Mouse (Mus musculus) myocyte (in vitro differentiated cells): ENCODE results near the gene Gata3. TPM values are rescaled to one million over a fixed set of nuclear protein-coding genes. Genes with fewer than 3 reads are reported as not detected.
A peak's percentile ranks its signal among the peaks of the same experiment; 100 is the strongest.

Experiments used
- H3K27me3 ChIP-seq: one replicate; pipeline ENCODE4 v1.6.1; 2011; ENCODE audit not compliant: control insufficient read depth, insufficient read depth, insufficient read length
- H3K36me3 ChIP-seq: one replicate; pipeline ENCODE4 v1.6.1; 2011; ENCODE audit not compliant: control insufficient read depth, insufficient read depth
- H3K4me2 ChIP-seq: one replicate; pipeline ENCODE4 v1.6.1; 2011; ENCODE audit warnings: low read depth, control low read depth
- H3K4me3 ChIP-seq: one replicate; pipeline ENCODE4 v1.5.1; 2011; ENCODE audit warnings: mild to moderate bottlenecking, control low read depth, moderate library complexity
- H3K79me2 ChIP-seq: one replicate; pipeline ENCODE4 v1.6.1; 2011; ENCODE audit not compliant: control insufficient read depth, insufficient read depth
- H3ac ChIP-seq: one replicate; pipeline ENCODE4 v1.6.1; 2011; ENCODE audit not compliant: control insufficient read depth, insufficient read length
- CEBPB ChIP-seq: IDR thresholded peaks from 2 replicates; pipeline ENCODE4 v1.6.1; 2011; ENCODE audit warnings: mild to moderate bottlenecking, moderate library complexity; ENCODE audit not compliant: poor library complexity, insufficient read depth, severe bottlenecking
- E2F4 ChIP-seq: IDR thresholded peaks from one replicate; pipeline ENCODE4 v1.6.1; 2011; ENCODE audit warnings: mild to moderate bottlenecking, control low read depth, moderate library complexity; ENCODE audit not compliant: insufficient read depth
- MAX ChIP-seq: IDR thresholded peaks from one replicate; pipeline ENCODE4 v1.6.1; 2011; ENCODE audit warnings: low read depth, mild to moderate bottlenecking, control low read depth
- MYOD1 ChIP-seq, 3 experiments: IDR thresholded peaks; one replicate each; pipeline ENCODE4 v1.6.1; 2011; ENCODE audit warnings: control low read depth in 2 of 3, low read depth in 2 of 3, mild to moderate bottlenecking in 2 of 3, moderate library complexity in 1 of 3; ENCODE audit not compliant: insufficient read length in 2 of 3, control insufficient read depth in 1 of 3
- MYOG ChIP-seq, 3 experiments: IDR thresholded peaks; one replicate each; pipeline ENCODE4 v1.6.1; 2011; ENCODE audit warnings: control low read depth in 2 of 3, low read depth in 2 of 3, mild to moderate bottlenecking in 2 of 3; ENCODE audit not compliant: insufficient read length in 2 of 3, control insufficient read depth in 1 of 3, insufficient read depth in 1 of 3
- POLR2A ChIP-seq: IDR thresholded peaks from one replicate; pipeline ENCODE4 v1.6.1; 2011; ENCODE audit warnings: low read depth, mild to moderate bottlenecking, control low read depth, moderate library complexity; ENCODE audit not compliant: insufficient read length
- POLR2AphosphoS2 ChIP-seq: IDR thresholded peaks from one replicate; pipeline ENCODE4 v1.6.1; 2011; ENCODE audit warnings: low read depth, control low read depth; ENCODE audit not compliant: insufficient read length
- REST ChIP-seq: IDR thresholded peaks from one replicate; pipeline ENCODE4 v1.6.1; 2011; ENCODE audit warnings: mild to moderate bottlenecking, control low read depth, moderate library complexity; ENCODE audit not compliant: insufficient read depth, insufficient read length
- SRF ChIP-seq: IDR thresholded peaks from one replicate; pipeline ENCODE4 v1.6.1; 2011; ENCODE audit warnings: low read depth; ENCODE audit not compliant: control insufficient read depth, insufficient read length
- TCF12 ChIP-seq: IDR thresholded peaks from one replicate; pipeline ENCODE4 v1.6.1; 2011; ENCODE audit warnings: mild to moderate bottlenecking, control low read depth; ENCODE audit not compliant: poor library complexity, insufficient read depth, severe bottlenecking
- TCF3 ChIP-seq: IDR thresholded peaks from one replicate; pipeline ENCODE4 v1.6.1; 2011; ENCODE audit warnings: low read depth, control low read depth; ENCODE audit not compliant: insufficient read length
- USF1 ChIP-seq: IDR thresholded peaks from one replicate; pipeline ENCODE4 v1.6.1; 2011; ENCODE audit warnings: low read depth, mild to moderate bottlenecking, control low read depth, moderate library complexity
- polyA plus RNA-seq: library from polyadenylated mRNA; unstranded; fragments of >200 nt; fragmentation: generic; extraction: Trizol; gene quantifications from one replicate; pipeline ENCODE4 v1.2.1, GENCODE M21; 2012; ENCODE audit warnings: missing spikeins

The Gata3 gene
- polyA plus RNA-seq, 1 experiment, result 3.7 TPM

DNA sequence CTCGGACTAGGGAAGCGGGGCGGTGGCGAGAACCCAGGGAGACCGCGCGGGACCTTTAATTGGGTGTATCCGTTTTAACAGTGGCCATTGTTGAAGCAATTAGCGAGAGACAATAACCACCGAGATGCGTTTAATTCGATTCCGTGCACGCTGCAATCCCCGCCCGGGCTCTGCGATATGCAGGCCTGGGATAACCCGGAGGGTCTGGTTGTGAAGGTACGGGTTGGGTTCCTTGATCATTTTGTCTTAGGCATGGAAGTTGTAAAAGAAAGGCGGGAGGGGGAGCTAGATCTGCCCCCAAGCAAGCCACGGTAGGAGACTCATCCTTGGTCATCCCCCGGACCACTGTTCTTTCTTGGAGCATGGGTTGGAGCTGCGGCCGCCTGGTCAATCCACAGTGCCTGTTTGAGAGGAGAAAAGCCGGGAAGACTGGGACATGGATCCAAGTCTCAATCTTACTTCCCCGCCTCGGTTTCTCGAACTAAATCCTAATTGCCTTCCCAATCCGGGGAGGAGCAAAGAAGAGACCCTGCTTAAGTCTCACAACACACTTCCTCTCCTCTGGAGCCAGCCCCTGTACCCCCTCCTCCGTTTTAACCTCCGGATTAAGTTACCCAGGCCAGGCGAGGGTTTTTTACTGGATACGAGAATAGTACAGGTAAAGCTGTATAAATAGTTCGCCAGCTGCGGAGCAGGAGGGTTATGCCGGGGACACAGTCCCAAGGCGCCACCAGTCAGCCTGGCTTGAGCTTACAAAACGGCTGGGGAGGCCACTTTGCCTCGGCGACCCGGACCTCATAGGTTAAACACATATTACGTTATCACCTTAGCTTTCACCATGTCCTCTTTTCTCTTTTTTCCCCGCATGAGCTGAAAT lies 6.7 kb downstream of the Gata3 start:
- Histone ChIP-seq H3K27me3 (no peaks in the 10 kb centered on the region), H3K79me2 (no peaks in the 10 kb centered on the region), H3ac (no peak overlapping the region), H3K4me2 (no peak overlapping the region), H3K4me3 (no peak overlapping the region), H3K36me3 (no peaks in the 10 kb centered on the region)
- TF ChIP-seq CEBPB, result no peak

DNA sequence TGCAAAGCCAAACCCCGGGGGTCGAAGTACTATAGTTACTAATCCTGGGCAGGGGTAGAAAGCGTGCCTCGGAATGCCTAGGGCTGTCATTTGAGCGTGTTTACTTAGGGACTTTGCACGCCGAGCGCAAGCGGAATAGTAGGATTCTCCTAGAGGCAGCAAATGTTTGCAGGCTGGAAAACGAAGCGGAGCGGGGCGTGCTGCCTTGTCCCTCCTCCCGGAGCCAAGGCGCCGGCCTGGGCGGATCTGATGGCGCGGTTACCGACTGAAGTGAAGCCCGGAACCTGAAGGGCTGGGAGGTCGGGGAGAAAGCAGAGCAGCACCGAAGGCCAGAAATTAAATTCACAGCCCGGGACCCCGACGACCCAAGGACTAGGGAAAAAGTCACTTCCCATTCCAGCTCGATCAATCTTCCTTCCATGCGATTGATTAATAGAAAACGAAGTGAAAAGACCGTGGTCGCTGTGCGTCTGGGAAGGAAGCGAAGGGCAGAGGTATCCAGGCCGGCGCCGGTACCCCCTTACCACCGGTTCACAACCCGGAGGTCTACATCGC lies 7.4 kb downstream of the Gata3 start:
- Histone ChIP-seq H3K4me3 (no peak overlapping the region), H3K79me2 (no peaks in the 10 kb centered on the region), H3K4me2 (no peak overlapping the region), H3ac (no peak overlapping the region), H3K36me3 (no peaks in the 10 kb centered on the region), H3K27me3 (no peaks in the 10 kb centered on the region)
- TF ChIP-seq POLR2A, result no peak
- no peak for TF ChIP-seq USF1
- TF ChIP-seq CEBPB, result no peak
- no peak for TF ChIP-seq SRF
- no peak for TF ChIP-seq POLR2AphosphoS2
- no peak for TF ChIP-seq TCF12
- no peak for TF ChIP-seq REST
- no peak for TF ChIP-seq MYOD1 (IDR thresholded peaks at IDR 0.05; ENCODE audit: control insufficient read depth in 1 of 3, insufficient read length in 2 of 3, low read depth in 2 of 3)
- TF ChIP-seq E2F4, result no peak
- TF ChIP-seq TCF3, result no peak
- TF ChIP-seq MYOG (IDR thresholded peaks at IDR 0.05; ENCODE audit: control insufficient read depth in 1 of 3, insufficient read depth in 1 of 3, insufficient read length in 2 of 3, low read depth in 2 of 3), result no peak
- no peak for TF ChIP-seq MAX

DNA sequence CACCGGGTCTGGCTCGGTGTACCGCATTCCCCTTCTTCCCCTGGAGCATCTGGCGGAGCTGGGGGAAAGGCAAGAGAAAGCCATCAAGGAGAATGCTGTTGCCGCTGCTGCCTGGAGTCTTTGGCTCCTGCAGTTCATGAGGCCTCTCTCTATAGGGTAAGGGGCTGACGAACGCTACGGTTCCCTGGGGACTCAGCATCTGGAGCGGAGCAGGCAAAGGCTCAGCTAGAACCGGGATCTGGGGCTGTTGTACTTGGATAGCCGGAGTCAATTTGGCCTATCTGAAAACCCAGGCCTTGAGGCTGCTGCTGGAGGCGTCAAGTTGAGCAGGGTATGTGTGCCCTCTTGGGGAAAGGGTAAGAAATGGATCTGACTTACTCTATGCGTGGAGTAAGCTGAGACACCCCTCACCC lies 8.2 kb downstream of the Gata3 start:
- Histone ChIP-seq H3K4me2 (no peak overlapping the region), H3ac (no peak overlapping the region), H3K36me3 (no peaks in the 10 kb centered on the region), H3K4me3 (no peak overlapping the region), H3K79me2 (peaks cover 4% of the 10 kb centered on the region), H3K27me3 (no peaks in the 10 kb centered on the region)
- no peak for TF ChIP-seq CEBPB
- TF ChIP-seq MAX, result no peak
- TF ChIP-seq E2F4, result no peak
- TF ChIP-seq TCF12, result no peak
- TF ChIP-seq MYOD1 (IDR thresholded peaks at IDR 0.05; ENCODE audit: control insufficient read depth in 1 of 3, insufficient read length in 2 of 3, low read depth in 2 of 3), result no peak
- TF ChIP-seq USF1, result no peak
- no peak for TF ChIP-seq SRF
- TF ChIP-seq TCF3, result no peak
- TF ChIP-seq POLR2A, result no peak
- no peak for TF ChIP-seq POLR2AphosphoS2
- TF ChIP-seq REST, result no peak
- TF ChIP-seq MYOG (IDR thresholded peaks at IDR 0.05; ENCODE audit: control insufficient read depth in 1 of 3, insufficient read depth in 1 of 3, insufficient read length in 2 of 3, low read depth in 2 of 3), result no peak

DNA sequence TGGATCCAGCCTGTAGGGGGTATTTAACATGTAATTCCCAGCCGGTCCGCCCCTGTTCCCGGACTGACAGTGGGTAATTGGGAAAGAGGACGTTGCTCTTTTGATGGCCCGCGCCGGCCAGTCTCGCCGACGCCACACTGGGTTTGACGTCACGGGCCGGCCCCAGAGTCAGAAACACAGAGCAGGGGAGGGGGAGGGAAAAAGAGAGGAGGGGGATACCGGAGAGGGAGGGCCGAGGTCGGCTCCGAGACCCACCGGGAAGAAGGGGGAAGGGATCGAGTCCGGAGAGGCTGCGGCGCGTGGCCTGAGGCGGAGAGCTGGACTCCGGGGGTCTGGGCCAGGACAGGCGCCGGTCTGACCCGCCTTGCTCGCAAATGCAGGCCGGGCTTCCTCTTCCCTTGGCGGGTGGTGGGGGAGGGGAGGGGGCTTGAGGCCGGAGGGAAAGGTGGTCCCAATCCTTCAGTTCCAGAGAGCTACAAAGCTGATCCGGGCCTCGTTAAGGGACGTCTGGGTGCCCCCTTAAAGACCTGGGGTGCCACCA lies 8.7 kb downstream of the Gata3 start, which contains the start of gene 4930412O13Rik:
Gene 4930412O13Rik (plus strand): TSS at position 202 of the 541 bp plus-strand sequence.
- peak within 1 kb of the TSS; percentile 67 for H3K4me2 ChIP-seq
- H3K79me2 ChIP-seq, result peaks cover 8% of the 10 kb centered on the region
- no peak for TF ChIP-seq E2F4
- no peak for TF ChIP-seq SRF
- TF ChIP-seq POLR2A, result no peak
- TF ChIP-seq MYOG (IDR thresholded peaks at IDR 0.05; ENCODE audit: control insufficient read depth in 1 of 3, insufficient read depth in 1 of 3, insufficient read length in 2 of 3, low read depth in 2 of 3), result no peak
- no peak for TF ChIP-seq MYOD1 (IDR thresholded peaks at IDR 0.05; ENCODE audit: control insufficient read depth in 1 of 3, insufficient read length in 2 of 3, low read depth in 2 of 3)
- no peak for TF ChIP-seq USF1
- no peak for TF ChIP-seq REST
- no peak for TF ChIP-seq MAX
- no peak for TF ChIP-seq POLR2AphosphoS2
- no peak for TF ChIP-seq TCF12
- no peak for TF ChIP-seq CEBPB
- no peak within 1 kb of the TSS for H3ac ChIP-seq
- peak within 1 kb of the TSS; percentile 74 for H3K4me3 ChIP-seq
- no peaks in the 10 kb centered on the region for H3K36me3 ChIP-seq
- H3K27me3 ChIP-seq, result no peaks in the 10 kb centered on the region

DNA sequence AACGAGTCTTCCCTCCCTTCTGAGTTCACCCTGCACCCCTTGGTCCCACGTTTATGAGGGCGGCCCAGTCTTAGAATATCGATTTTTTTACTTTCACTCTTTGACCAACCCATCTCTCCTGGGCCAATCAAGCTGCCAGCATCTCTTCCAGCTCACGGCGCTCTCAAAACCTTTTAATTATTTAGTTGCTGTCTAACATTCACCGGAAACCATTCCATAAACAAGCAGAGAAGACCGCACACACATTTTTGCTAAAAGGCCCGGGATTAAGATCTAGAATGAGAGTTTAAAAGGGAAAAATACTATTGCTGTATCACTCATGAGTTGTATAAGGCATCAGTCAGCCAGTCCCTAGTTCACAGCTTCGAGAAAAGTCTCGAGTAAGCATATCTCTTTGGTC lies 9.6 kb downstream of the Gata3 start:
- H3K4me2 ChIP-seq, result peak overlapping the region; percentile 67
- H3ac ChIP-seq, result no peak overlapping the region
- no peaks in the 10 kb centered on the region for H3K27me3 ChIP-seq
- peaks cover 8% of the 10 kb centered on the region for H3K79me2 ChIP-seq
- TF ChIP-seq POLR2AphosphoS2 (no peak), USF1 (no peak), TCF3 (no peak), MYOG (IDR thresholded peaks at IDR 0.05; ENCODE audit: control insufficient read depth in 1 of 3, insufficient read depth in 1 of 3, insufficient read length in 2 of 3, low read depth in 2 of 3) (no peak), POLR2A (no peak), CEBPB (no peak), MAX (no peak), TCF12 (no peak), E2F4 (no peak), SRF (no peak), REST (no peak), MYOD1 (IDR thresholded peaks at IDR 0.05; ENCODE audit: control insufficient read depth in 1 of 3, insufficient read length in 2 of 3, low read depth in 2 of 3) (no peak)
- peak overlapping the region; percentile 74 for H3K4me3 ChIP-seq
- no peaks in the 10 kb centered on the region for H3K36me3 ChIP-seq
